Mouse (Mus musculus) heart, embryonic 14.5 days (tissue): ENCODE measurements around the gene Mrps2. TPM values are rescaled to one million over a fixed set of nuclear protein-coding genes. Genes with fewer than 3 reads are reported as not detected.
"Not testable (repeated sequence)": the region's sequence is repeated elsewhere in the genome, so short reads cannot be mapped to it uniquely, and the experiment has no call there.

Experiments used
- ATAC-seq: fragments of 200-750 bp; cut with Nextera tagmentation; 2 replicates; pipeline ENCODE4 v1.8.0; 2017; ENCODE audit warnings: low read depth, moderate TSS enrichment; ENCODE audit not compliant: insufficient number of reproducible peaks, insufficient read depth, low FRiP score
- H3K27ac ChIP-seq, 2 experiments: fragments of 200-500 bp in 1 of 2; fragments of 300-500 bp in 1 of 2; sonication (generic) in 1 of 2; replicated peaks in 1 of 2; 2 replicates each; pipeline ENCODE4 v1.5.1; 2012 to 2014; ENCODE audit warnings: low read depth in 2 of 2, low read length in 2 of 2, control low read depth in 1 of 2, mild to moderate bottlenecking in 1 of 2, mixed read lengths in 1 of 2; ENCODE audit not compliant: control insufficient read depth in 1 of 2, insufficient read depth in 1 of 2
- H3K27me3 ChIP-seq: fragments of 300-500 bp; sonication (generic); 2 replicates; pipeline ENCODE4 v1.6.1; 2014; ENCODE audit warnings: mild to moderate bottlenecking, low read length, control low read depth; ENCODE audit not compliant: control insufficient read depth, insufficient read depth
- H3K36me3 ChIP-seq: fragments of 300-500 bp; sonication (generic); 2 replicates; pipeline ENCODE4 v1.6.1; 2014; ENCODE audit warnings: mild to moderate bottlenecking, control low read depth, low read length, mixed read lengths; ENCODE audit not compliant: control insufficient read depth, insufficient read depth
- H3K4me1 ChIP-seq, 2 experiments: fragments of 200-500 bp in 1 of 2; fragments of 300-500 bp in 1 of 2; sonication (generic) in 1 of 2; 2 replicates each; pipeline ENCODE4 v1.6.1; 2012 to 2014; ENCODE audit warnings: low read length in 2 of 2, control low read depth in 1 of 2, mixed read lengths in 1 of 2; ENCODE audit not compliant: control insufficient read depth in 2 of 2, insufficient read depth in 2 of 2
- H3K4me2 ChIP-seq: fragments of 300-500 bp; sonication (generic); 2 replicates; pipeline ENCODE4 v1.6.1; 2014; ENCODE audit warnings: mild to moderate bottlenecking, low read length
- H3K4me3 ChIP-seq, 2 experiments: fragments of 200-500 bp in 1 of 2; fragments of 300-500 bp in 1 of 2; sonication (generic) in 1 of 2; 2 replicates each; pipeline ENCODE4 v1.5.1; 2012 to 2014; ENCODE audit warnings: low read length in 2 of 2, mild to moderate bottlenecking in 2 of 2, control low read depth in 1 of 2, low read depth in 1 of 2, moderate library complexity in 1 of 2; ENCODE audit not compliant: control insufficient read depth in 1 of 2, insufficient read depth in 1 of 2
- H3K9ac ChIP-seq: fragments of 300-500 bp; sonication (generic); 2 replicates; pipeline ENCODE4 v1.6.1; 2014; ENCODE audit warnings: mild to moderate bottlenecking, low read length
- H3K9me3 ChIP-seq: fragments of 300-500 bp; sonication (generic); 2 replicates; pipeline ENCODE4 v1.6.1; 2016; ENCODE audit warnings: low read length, control low read depth; ENCODE audit not compliant: control insufficient read depth
- WGBS: fragments of 180-500 bp; shearing (Covaris S2); extraction: QIAGEN DNeasy Blood & Tissue Kit; methylation state at CpG from one replicate; pipeline ENCODE4 v1.1.7; 2014; 5-methylcytosine and 5-hydroxymethylcytosine counted together
- polyA plus RNA-seq: library from polyadenylated mRNA; unstranded; fragments of >200 nt; fragmentation: Nextera tagmentation; extraction: Ambion mirVana; gene quantifications from 2 replicates; pipeline ENCODE4 v1.2.1, GENCODE M21; 2014

Gene Mrps2
- polyA plus RNA-seq, 1 experiment from 2014 or later, result 47.9 TPM

DNA sequence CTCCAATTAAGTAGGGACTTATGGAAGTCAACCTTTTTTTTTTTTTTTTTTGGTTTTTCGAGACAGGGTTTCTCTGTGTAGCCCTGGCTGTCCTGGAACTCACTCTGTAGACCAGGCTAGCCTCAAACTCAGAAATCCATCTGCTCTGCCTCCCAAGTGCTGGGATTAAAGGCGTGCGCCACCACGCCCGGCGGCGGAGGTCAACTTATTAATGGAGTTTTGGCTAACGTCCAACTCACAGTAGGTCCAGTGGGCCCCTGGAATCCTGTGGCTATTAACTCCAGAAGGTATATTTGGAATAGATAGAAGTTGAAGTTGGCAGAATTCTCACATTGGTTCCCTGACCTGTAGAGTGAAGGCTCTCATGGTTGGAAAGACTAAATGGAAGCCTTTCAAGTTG is 4.1 kb downstream of the Mrps2 start:
- not testable (repeated sequence) for H3K4me3 ChIP-seq, H3K4me2 ChIP-seq, H3K27me3 ChIP-seq, H3K27ac ChIP-seq, H3K9ac ChIP-seq, H3K9me3 ChIP-seq, ATAC-seq, H3K4me1 ChIP-seq
- H3K36me3 ChIP-seq, result peaks cover 28% of the 10 kb centered on the region
- WGBS, result 92% methylated on average over 7 of the region's 8 CpGs

DNA sequence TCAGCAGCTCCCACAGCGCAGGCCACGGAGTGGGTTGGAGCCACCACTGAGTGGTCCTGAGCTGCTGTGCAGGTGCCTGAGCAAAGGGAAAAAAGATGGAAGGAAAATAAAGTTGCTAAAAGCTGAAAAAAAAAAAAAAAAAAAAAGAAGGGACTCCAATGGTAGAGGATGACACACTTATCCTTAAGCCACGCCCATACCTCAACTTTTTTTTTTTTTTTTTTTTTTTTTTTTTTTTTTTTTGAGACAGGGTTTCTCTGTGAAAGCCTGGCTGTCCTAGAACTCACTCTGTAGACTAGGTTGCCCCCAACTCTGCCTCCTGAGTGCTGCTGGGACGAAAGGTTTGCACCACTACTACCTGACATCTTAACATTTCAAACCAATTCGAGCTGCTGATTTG is 10.1 kb downstream of the Mrps2 start:
- H3K4me1 ChIP-seq, H3K4me2 ChIP-seq, H3K27ac ChIP-seq, H3K9me3 ChIP-seq, H3K36me3 ChIP-seq, H3K9ac ChIP-seq, ATAC-seq, H3K4me3 ChIP-seq, H3K27me3 ChIP-seq: not testable (repeated sequence)
- 86% methylated on average over 5 of the region's 5 CpGs for WGBS

- Histone ChIP-seq H3K4me2 (no peak overlapping the region), H3K27ac (no peak overlapping the region), H3K4me1 (no peaks in the 10 kb centered on the region), H3K27me3 (no peaks in the 10 kb centered on the region), H3K4me3 (peak overlapping the region in 1 of 2 experiments; percentile 15; a peak in 1 of 4 replicates), H3K9me3 (no peaks in the 10 kb centered on the region), H3K9ac (no peak overlapping the region), H3K36me3 (no peaks in the 10 kb centered on the region)
- WGBS, result 69% methylated on average over 20 of the region's 20 CpGs
- no peak for ATAC-seq
Measured at GRCm38 (mm10) chr2:28479208-28480204, 11.6 kb downstream of the Mrps2 start.

- no peaks in the 10 kb centered on the region for H3K36me3 ChIP-seq
- no peak overlapping the region for H3K4me2 ChIP-seq
- H3K27ac ChIP-seq, result no peak overlapping the region
- ATAC-seq, result no peak
- H3K9ac ChIP-seq, result no peak overlapping the region
- no peaks in the 10 kb centered on the region for H3K9me3 ChIP-seq
- no peaks in the 10 kb centered on the region for H3K27me3 ChIP-seq
- no peaks in the 10 kb centered on the region for H3K4me1 ChIP-seq
- 60% methylated on average over 2 of the region's 2 CpGs for WGBS
- no peak overlapping the region for H3K4me3 ChIP-seq
Measured at GRCm38 (mm10) chr2:28483861-28484260, 16.0 kb downstream of the Mrps2 start.

GRCm38 (mm10) chr2:28494521-28494920 is 26.7 kb downstream of the Mrps2 start:
- Histone ChIP-seq H3K4me3 (no peak overlapping the region), H3K36me3 (no peaks in the 10 kb centered on the region), H3K27me3 (no peaks in the 10 kb centered on the region), H3K27ac (no peak overlapping the region), H3K4me2 (no peak overlapping the region), H3K4me1 (no peaks in the 10 kb centered on the region), H3K9me3 (no peaks in the 10 kb centered on the region), H3K9ac (no peak overlapping the region)
- 74% methylated on average over 2 of the region's 2 CpGs for WGBS
- no peak for ATAC-seq

DNA sequence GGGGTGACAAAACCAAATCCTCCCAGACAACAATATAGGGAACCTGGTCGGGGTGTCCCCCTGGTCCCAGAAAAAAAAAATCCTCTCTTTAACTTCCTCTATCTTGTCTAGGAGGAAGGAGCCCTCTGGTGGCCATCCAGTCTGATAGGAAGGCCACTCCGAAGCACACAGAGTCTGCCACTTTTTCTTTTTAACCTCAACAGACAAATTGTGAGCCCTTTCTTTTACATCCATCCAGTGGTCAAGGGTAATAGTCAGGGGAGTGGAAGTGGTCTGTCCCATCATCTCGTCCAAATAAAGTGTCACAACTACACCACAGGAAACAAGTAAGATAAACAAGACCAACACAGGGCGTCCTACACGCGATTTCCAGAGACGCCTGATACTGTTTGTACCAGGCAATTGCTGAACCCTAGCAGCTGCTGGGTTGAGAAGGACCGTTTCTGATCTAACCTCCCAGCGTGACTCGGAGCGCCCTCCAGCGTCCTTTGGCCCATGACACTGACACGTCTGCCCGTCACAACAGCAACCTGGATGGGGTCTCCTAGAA is 27.4 kb downstream of the Mrps2 start:
- no peaks in the 10 kb centered on the region for H3K9me3 ChIP-seq
- H3K4me1 ChIP-seq, result no peaks in the 10 kb centered on the region
- H3K9ac ChIP-seq, result no peak overlapping the region
- no peak for ATAC-seq
- H3K27ac ChIP-seq, result no peak overlapping the region
- H3K36me3 ChIP-seq, result no peaks in the 10 kb centered on the region
- WGBS, result 75% methylated on average over 14 of the region's 14 CpGs
- no peaks in the 10 kb centered on the region for H3K27me3 ChIP-seq
- no peak overlapping the region for H3K4me3 ChIP-seq
- no peak overlapping the region for H3K4me2 ChIP-seq

- Histone ChIP-seq H3K27ac (no peak overlapping the region), H3K4me3 (no peak overlapping the region), H3K9ac (no peak overlapping the region), H3K4me2 (no peak overlapping the region), H3K27me3 (no peaks in the 10 kb centered on the region), H3K36me3 (no peaks in the 10 kb centered on the region), H3K9me3 (no peaks in the 10 kb centered on the region), H3K4me1 (no peaks in the 10 kb centered on the region)
- 73% methylated on average over 16 of the region's 16 CpGs for WGBS
- ATAC-seq, result no peak
Measured at GRCm38 (mm10) chr2:28495801-28496595, 28.1 kb downstream of the Mrps2 start.
